Mouse (Mus musculus) lung, postnatal 0 days (tissue): ENCODE measurements around the gene Zfp825.
"Not testable (repeated sequence)": the region's sequence is repeated elsewhere in the genome, so short reads cannot be mapped to it uniquely, and the experiment has no call there.

Source experiments
- CTCF ChIP-seq: IDR thresholded peaks from 2 replicates; pipeline ENCODE4 v1.5.1; 2016; ENCODE audit warnings: antibody characterized with exemption, mild to moderate bottlenecking
- EP300 ChIP-seq: IDR thresholded peaks from 2 replicates; pipeline ENCODE4 v1.6.1; 2016; ENCODE audit warnings: antibody characterized with exemption, mild to moderate bottlenecking, control low read depth

DNA sequence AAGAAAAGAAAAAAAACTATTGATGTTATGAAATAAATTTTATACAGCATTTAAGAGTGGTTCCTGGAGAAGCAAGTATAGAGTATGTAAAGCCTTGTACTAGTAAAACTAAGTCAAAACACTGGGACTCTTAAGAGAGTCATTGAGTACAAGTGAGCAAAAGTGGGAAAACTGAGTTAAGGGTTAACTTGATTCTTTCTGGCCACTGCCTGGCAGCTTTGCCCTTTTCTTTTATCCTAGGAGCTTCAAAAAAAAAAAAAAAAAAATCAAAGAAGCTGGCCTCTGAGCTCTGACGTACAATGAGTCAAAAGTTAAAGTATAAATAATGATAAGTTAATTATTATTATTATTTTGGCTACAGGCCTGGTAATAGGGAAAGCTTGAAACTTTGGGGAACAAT lies 5.9 kb upstream of the Zfp825 start:
- not testable (repeated sequence) for TF ChIP-seq EP300, CTCF
